Mouse (Mus musculus) liver, embryonic 16.5 days (tissue): Measurements from ENCODE around the gene Hspb2. TPM values are rescaled to one million over a fixed set of nuclear protein-coding genes. Genes with fewer than 3 reads are reported as not detected.

Experiments used
- ATAC-seq: fragments of 200-750 bp; cut with Nextera tagmentation; 2 replicates; pipeline ENCODE4 v1.8.0; 2017; ENCODE audit warnings: low read depth, mild to moderate bottlenecking, moderate number of reproducible peaks, moderate library complexity
- H3K27ac ChIP-seq: fragments of 300-500 bp; sonication (generic); 2 replicates; pipeline ENCODE4 v1.5.1; 2014; ENCODE audit warnings: mild to moderate bottlenecking, low read length
- H3K27me3 ChIP-seq: fragments of 300-500 bp; sonication (generic); 2 replicates; pipeline ENCODE4 v1.6.1; 2014; ENCODE audit warnings: low read depth, low read length, mixed read lengths; ENCODE audit not compliant: control insufficient read depth, insufficient read depth
- H3K36me3 ChIP-seq: fragments of 300-500 bp; sonication (generic); 2 replicates; pipeline ENCODE4 v1.6.1; 2014; ENCODE audit warnings: mild to moderate bottlenecking; ENCODE audit not compliant: control insufficient read depth, insufficient read depth
- H3K4me1 ChIP-seq: fragments of 300-500 bp; sonication (generic); 2 replicates; pipeline ENCODE4 v1.6.1; 2014; ENCODE audit warnings: low read depth, low read length, mixed read lengths; ENCODE audit not compliant: control insufficient read depth
- H3K4me2 ChIP-seq: fragments of 300-500 bp; sonication (generic); 2 replicates; pipeline ENCODE4 v1.6.1; 2014; ENCODE audit warnings: low read depth, low read length, mixed read lengths
- H3K4me3 ChIP-seq: fragments of 300-500 bp; sonication (generic); 2 replicates; pipeline ENCODE4 v1.5.1; 2014; ENCODE audit warnings: low read depth, mild to moderate bottlenecking, low read length
- H3K9ac ChIP-seq: fragments of 300-500 bp; sonication (generic); 2 replicates; pipeline ENCODE4 v1.6.1; 2014; ENCODE audit warnings: low read depth, low read length
- H3K9me3 ChIP-seq: fragments of 300-500 bp; sonication (generic); replicated peaks from 2 replicates; pipeline ENCODE4 v1.6.1; 2016; ENCODE audit warnings: low read length; ENCODE audit not compliant: control insufficient read depth
- WGBS: fragments of 180-500 bp; shearing (Covaris S2); extraction: QIAGEN DNeasy Blood & Tissue Kit; methylation state at CpG from one replicate; pipeline ENCODE4 v1.1.7; 2014; ENCODE audit not compliant: insufficient replicate concordance; 5-methylcytosine and 5-hydroxymethylcytosine counted together
- polyA plus RNA-seq: library from polyadenylated mRNA; unstranded; fragments of >200 nt; fragmentation: Nextera tagmentation; extraction: Ambion mirVana; gene quantifications from 2 replicates; pipeline ENCODE4 v1.2.1, GENCODE M21; 2015

Hspb2 gene
- polyA plus RNA-seq, 1 experiment from 2014 or later = 2.7 TPM

DNA sequence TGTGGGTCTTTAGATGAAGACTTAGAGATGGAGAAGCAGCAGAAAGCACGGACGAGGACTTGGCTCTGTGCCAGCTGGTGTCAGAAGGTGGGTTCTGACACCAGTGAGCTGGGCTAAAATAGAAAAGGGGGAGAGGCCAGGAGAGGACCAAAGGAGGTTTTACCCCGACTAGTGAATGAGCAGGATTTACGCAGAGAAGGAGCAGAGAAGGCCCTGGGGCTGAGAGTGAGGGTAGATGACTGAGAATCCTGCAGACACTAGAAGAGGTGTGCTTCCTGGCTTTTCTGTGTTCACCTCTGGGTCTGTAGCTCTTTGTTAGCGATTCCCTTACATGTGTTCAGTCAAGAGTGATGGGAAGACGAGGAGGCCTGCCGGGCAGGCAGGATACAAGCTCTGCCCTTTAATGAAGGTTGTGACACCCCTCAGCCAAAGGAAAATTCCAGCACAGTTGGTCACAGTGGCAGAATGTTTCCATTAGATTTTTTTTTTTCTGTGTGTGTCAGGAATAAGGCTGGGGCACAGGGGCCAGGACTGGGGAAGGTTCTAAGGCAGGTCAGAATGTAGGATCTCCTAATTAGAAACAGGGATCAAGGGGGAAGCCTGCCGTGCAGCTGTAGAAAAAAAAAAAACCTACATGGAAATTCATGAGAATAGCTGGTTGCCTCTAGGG lies 26.1 kb downstream of the Hspb2 start:
- Histone ChIP-seq H3K27me3 (peaks cover 17% of the 10 kb centered on the region), H3K9me3 (no peaks in the 10 kb centered on the region), H3K4me1 (no peaks in the 10 kb centered on the region), H3K4me2 (no peak overlapping the region), H3K36me3 (no peaks in the 10 kb centered on the region), H3K4me3 (no peak overlapping the region), H3K9ac (no peak overlapping the region), H3K27ac (no peak overlapping the region)
- no peak for ATAC-seq
- 65% methylated on average over 8 of the region's 8 CpGs for WGBS

- H3K4me1 ChIP-seq = no peaks in the 10 kb centered on the region
Measured at GRCm38 (mm10) chr9:50724661-50725330, 27.4 kb downstream of the Hspb2 start.

GRCm38 (mm10) chr9:50724147-50724546 lies 28.0 kb downstream of the Hspb2 start:
- Histone ChIP-seq H3K4me3 (no peak overlapping the region), H3K4me1 (no peaks in the 10 kb centered on the region), H3K27ac (no peak overlapping the region), H3K9ac (no peak overlapping the region), H3K9me3 (no peaks in the 10 kb centered on the region), H3K36me3 (no peaks in the 10 kb centered on the region), H3K4me2 (no peak overlapping the region), H3K27me3 (peaks cover 17% of the 10 kb centered on the region)
- WGBS = 57% methylated on average over 2 of the region's 2 CpGs
- no peak for ATAC-seq

More at GRCm38 (mm10) chr9:50724661-50725330, 27.4 kb downstream of the Hspb2 start:
- H3K4me3 ChIP-seq = no peak overlapping the region
- peaks cover 17% of the 10 kb centered on the region for H3K27me3 ChIP-seq
- H3K27ac ChIP-seq = no peak overlapping the region
- ATAC-seq = no peak
- no peak overlapping the region for H3K9ac ChIP-seq
- no peaks in the 10 kb centered on the region for H3K36me3 ChIP-seq
- H3K9me3 ChIP-seq = no peaks in the 10 kb centered on the region
- no peak overlapping the region for H3K4me2 ChIP-seq
- 47% methylated on average over 3 of the region's 3 CpGs for WGBS

DNA sequence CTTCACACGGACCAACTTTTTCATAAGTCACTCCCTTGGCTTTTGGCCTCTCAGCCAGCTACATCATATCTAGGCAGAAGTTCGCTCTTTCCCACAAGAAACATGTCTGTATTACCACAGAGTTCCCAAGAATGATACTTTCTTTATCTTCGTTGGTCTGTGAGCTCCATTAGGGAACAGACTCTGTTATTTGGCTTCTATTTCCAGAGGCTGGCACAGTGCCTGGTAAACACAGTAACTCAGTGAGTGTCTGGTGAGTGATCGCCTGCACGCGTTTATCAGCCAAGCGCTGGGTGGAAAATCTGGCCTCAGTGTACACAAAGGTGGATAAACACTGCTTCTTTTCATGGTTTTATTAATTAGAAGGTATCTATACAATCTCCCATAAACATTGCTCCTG lies 28.7 kb downstream of the Hspb2 start:
- H3K9ac ChIP-seq = no peak overlapping the region
- no peaks in the 10 kb centered on the region for H3K36me3 ChIP-seq
- no peaks in the 10 kb centered on the region for H3K4me1 ChIP-seq
- 53% methylated on average over 7 of the region's 7 CpGs for WGBS
- no peak for ATAC-seq
- no peaks in the 10 kb centered on the region for H3K9me3 ChIP-seq
- H3K27ac ChIP-seq = no peak overlapping the region
- no peak overlapping the region for H3K4me2 ChIP-seq
- H3K27me3 ChIP-seq = peaks cover 17% of the 10 kb centered on the region
- H3K4me3 ChIP-seq = no peak overlapping the region

DNA sequence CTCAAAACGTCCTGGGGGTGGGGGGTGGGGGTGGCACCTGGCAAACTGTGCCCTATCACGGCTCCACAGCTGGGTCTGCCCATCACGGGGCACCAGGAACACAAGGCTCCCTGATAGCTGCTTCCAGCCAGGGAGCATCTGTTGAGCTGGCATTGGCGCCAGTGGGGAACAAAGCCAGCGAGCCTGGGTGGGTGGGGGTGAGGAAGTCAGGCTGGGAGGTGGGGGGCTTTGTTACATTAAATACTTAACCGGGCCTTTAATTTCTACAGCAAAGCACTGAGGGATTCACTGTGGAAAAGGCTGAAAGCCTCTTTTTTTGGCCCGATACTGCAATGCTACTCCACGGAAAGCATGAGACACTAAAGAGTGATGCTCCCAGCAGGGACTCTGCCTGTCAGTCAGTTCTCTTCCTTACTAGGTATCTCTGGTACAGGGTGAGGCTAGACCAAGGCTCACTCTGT lies 29.7 kb downstream of the Hspb2 start:
- Histone ChIP-seq H3K27me3 (peaks cover 8% of the 10 kb centered on the region), H3K4me1 (no peaks in the 10 kb centered on the region), H3K4me2 (no peak overlapping the region), H3K36me3 (no peaks in the 10 kb centered on the region), H3K27ac (no peak overlapping the region), H3K9me3 (no peaks in the 10 kb centered on the region), H3K4me3 (no peak overlapping the region), H3K9ac (no peak overlapping the region)
- WGBS = 43% methylated on average over 8 of the region's 8 CpGs
- no peak for ATAC-seq

GRCm38 (mm10) chr9:50721061-50721460 lies 31.1 kb downstream of the Hspb2 start:
- Histone ChIP-seq H3K9ac (no peak overlapping the region), H3K27ac (no peak overlapping the region), H3K4me1 (no peaks in the 10 kb centered on the region), H3K9me3 (no peaks in the 10 kb centered on the region), H3K27me3 (no peaks in the 10 kb centered on the region; the same call in 1 of the 2 replicates), H3K4me3 (no peak overlapping the region), H3K4me2 (no peak overlapping the region), H3K36me3 (no peaks in the 10 kb centered on the region)
- WGBS = 49% methylated on average over 12 of the region's 12 CpGs
- ATAC-seq = no peak

DNA sequence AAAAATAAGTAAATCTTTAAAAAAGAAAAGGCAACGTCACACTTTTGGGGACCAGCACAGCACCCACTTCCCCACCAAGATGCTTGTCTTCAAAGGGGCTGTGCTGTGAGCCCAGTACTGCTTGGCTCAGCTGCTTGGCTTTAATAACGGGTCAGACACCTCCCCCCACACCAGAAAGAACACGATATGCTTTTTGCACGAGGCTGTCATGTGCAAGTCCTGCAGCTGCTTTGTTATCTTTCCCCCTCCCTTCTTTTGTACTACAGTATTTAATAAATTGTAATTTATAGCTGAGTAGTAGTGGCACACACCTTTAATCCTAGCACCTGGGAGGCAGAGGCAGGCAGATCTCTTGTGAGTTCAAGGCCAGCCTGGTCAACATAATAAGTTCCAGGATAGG lies 33.3 kb downstream of the Hspb2 start:
- Histone ChIP-seq H3K4me2 (no peak overlapping the region), H3K9ac (no peak overlapping the region), H3K27me3 (no peaks in the 10 kb centered on the region), H3K4me1 (no peaks in the 10 kb centered on the region), H3K36me3 (no peaks in the 10 kb centered on the region), H3K4me3 (no peak overlapping the region), H3K9me3 (no peaks in the 10 kb centered on the region), H3K27ac (no peak overlapping the region)
- ATAC-seq = no peak
- 47% methylated on average over 4 of the region's 4 CpGs for WGBS

- 40% methylated on average over 4 of the region's 4 CpGs for WGBS
- no peak overlapping the region for H3K9ac ChIP-seq
Measured at GRCm38 (mm10) chr9:50714188-50714587, 38.0 kb downstream of the Hspb2 start.

DNA sequence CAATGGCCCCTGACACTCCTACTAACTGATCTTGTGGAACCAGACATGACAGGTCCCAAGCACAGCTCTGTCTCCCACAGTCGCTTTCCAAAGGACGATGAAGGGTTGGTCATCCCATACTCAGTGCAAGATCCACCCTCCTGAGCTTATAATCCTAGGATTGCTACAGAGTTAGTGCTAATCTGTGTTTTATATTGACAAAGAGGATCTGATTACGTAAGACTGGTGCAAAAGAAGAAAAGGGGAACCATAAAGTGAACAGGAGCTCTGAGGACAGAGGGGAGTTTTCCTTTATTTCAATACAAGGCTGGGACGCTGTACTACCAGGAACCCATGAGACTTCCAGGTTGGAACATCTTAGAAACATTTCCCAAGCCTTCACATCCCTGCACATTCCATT lies 40.8 kb downstream of the Hspb2 start:
- ATAC-seq = no peak
- 44% methylated on average over 4 of the region's 4 CpGs for WGBS
- Histone ChIP-seq H3K36me3 (no peaks in the 10 kb centered on the region), H3K9ac (no peak overlapping the region), H3K4me3 (no peak overlapping the region), H3K27me3 (no peaks in the 10 kb centered on the region), H3K9me3 (no peaks in the 10 kb centered on the region), H3K4me1 (peaks cover 3% of the 10 kb centered on the region; the same call in 1 of the 2 replicates), H3K4me2 (no peak overlapping the region), H3K27ac (no peak overlapping the region)

More at GRCm38 (mm10) chr9:50714188-50714587, 38.0 kb downstream of the Hspb2 start:
- Histone ChIP-seq H3K36me3 (no peaks in the 10 kb centered on the region), H3K4me3 (no peak overlapping the region), H3K27me3 (no peaks in the 10 kb centered on the region), H3K4me2 (no peak overlapping the region), H3K4me1 (peaks cover 3% of the 10 kb centered on the region; the same call in 1 of the 2 replicates), H3K27ac (no peak overlapping the region), H3K9me3 (no peaks in the 10 kb centered on the region)
- no peak for ATAC-seq
